Mouse (Mus musculus) heart, postnatal 0 days (tissue): ENCODE measurements around the gene Per1.

Source experiments
- CTCF ChIP-seq: IDR thresholded peaks from 2 replicates; pipeline ENCODE4 v1.5.1; 2016; ENCODE audit warnings: antibody characterized with exemption, control low read depth, low read depth
- EP300 ChIP-seq: IDR thresholded peaks from 2 replicates; pipeline ENCODE4 v1.6.1; 2016; ENCODE audit warnings: antibody characterized with exemption, low read depth

- TF ChIP-seq CTCF = no peak
- no peak for TF ChIP-seq EP300
Measured at GRCm38 (mm10) chr11:69111865-69112264, 16.8 kb downstream of the Per1 start.
